Mouse (Mus musculus): Measurements from ENCODE around the gene Adgrl2.

Gene Adgrl2

DNA sequence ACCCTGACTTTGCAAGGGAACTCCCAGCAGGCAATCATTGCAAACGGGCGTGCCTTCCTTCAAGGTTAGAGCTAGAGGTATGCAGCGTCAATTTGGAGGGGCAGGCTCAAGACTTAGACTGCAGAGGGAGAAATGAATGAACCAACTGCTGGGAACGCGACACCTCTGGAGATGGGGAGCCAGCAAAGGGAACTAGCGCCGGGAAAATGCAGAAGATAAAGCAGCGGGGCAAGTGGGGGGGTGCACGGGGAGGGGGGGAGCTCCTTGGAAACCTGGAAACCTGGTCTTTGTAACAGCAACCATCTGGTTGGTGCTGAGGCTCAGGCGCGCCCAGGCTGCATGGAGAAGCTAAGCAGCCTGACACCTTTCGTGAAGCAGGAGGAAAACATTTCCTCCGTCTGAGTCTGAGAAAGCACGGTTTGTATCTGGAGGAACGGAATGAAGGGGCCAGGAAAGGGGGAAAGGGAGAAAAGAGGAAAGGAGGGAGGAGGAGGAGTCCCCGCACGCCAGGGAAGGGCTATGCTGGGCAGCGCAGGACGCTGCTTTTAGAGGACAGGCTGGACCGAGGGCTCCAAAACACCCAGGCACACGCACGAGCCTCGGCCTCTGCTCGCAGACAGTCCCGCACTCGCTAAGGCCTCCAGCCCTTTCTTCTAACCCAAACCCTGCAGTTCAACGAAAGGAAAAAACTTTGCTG is 3.3 kb downstream of the Adgrl2 start:
- DNase-seq (ENCODE audit: low read depth, low spot score), result peak; percentile 23
- Histone ChIP-seq H3K36me3 (ENCODE audit: control insufficient read depth, insufficient read depth, low read length, poor library complexity, severe bottlenecking) (no peaks in the 10 kb centered on the region), H3K27me3 (ENCODE audit: control insufficient read depth, insufficient read depth, low read length, poor library complexity, severe bottlenecking) (peaks cover 5% of the 10 kb centered on the region; the same call in 1 of the 2 replicates)

DNA sequence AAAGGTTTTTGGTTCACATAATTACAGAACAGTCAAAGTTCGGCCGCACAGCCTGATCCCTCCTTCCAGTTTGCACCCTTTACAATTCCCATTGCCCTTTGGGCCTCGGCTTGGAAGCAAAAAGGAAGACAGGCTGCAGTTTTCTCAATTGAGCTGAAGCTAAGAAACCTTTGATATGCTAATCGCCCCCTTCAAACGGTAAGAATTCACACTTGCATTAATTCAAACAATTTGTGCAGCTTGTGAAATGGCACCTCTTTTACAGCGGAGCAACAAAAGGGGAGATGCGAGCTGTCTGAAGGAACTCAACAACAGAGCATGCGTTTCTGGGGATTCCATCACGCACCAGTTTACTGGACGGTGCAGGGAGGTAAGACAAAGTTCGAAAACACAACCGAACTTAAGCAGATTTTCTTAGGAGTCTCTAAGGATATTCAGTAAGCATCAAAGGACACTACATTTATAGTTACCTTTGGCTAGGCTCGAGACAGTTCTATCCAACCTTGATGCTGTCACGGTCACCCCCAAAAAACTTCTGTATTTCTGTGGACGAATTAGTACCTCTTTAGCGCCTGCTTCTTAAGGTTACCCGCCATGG is 4.0 kb downstream of the Adgrl2 start:
- Histone ChIP-seq H3K27me3 (ENCODE audit: control insufficient read depth, insufficient read depth, low read length, poor library complexity, severe bottlenecking) (peaks cover 5% of the 10 kb centered on the region; the same call in 1 of the 2 replicates), H3K36me3 (ENCODE audit: control insufficient read depth, insufficient read depth, low read length, poor library complexity, severe bottlenecking) (no peaks in the 10 kb centered on the region)
- no peak for DNase-seq (ENCODE audit: low read depth, low spot score)

DNA sequence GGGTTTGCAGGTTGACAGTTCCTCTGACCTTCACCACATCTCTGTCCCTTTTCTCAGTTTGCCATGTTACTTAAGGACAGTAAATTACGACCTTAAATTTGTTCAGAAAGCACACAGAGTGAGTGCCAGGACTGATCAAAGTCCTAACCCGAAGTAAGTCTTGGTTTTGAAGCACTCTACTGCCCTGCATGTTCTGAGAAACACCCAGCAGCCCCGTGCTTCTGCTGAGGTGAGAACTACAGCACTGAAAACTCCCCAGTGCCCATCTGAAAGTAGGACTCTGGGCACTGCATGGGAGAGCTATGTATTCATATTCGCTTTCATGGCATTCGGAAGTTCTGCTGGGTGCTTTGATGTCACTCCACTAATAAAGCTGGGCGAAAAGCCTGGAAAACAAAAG is 6.0 kb downstream of the Adgrl2 start:
- DNase-seq (ENCODE audit: low read depth, low spot score), result no peak
- peaks cover 3% of the 10 kb centered on the region; the same call in 1 of the 2 replicates for H3K27me3 ChIP-seq (ENCODE audit: control insufficient read depth, insufficient read depth, low read length, poor library complexity, severe bottlenecking)
- no peaks in the 10 kb centered on the region for H3K36me3 ChIP-seq (ENCODE audit: control insufficient read depth, insufficient read depth, low read length, poor library complexity, severe bottlenecking)

DNA sequence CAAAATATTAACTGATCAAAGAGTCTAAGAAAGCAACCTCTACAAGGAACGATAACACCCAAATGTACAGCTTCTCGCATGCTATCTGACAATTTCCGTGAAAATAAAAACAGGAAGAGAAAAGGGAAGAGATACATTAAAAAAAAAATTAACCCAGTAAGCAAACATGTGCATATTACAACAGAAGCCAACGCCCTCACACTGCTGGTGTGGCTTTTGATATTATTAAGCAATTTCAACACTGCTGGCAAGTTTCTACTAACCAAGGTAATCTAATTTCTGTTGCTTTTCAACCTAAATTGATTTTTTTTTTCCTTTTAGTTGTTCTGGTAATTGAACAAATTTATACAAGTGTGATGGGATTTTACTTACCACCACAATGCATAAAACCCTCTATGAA is 8.0 kb downstream of the Adgrl2 start:
- peaks cover under 1% of the 10 kb centered on the region; the same call in 1 of the 2 replicates for H3K27me3 ChIP-seq (ENCODE audit: control insufficient read depth, insufficient read depth, low read length, poor library complexity, severe bottlenecking)
- H3K36me3 ChIP-seq (ENCODE audit: control insufficient read depth, insufficient read depth, low read length, poor library complexity, severe bottlenecking), result no peaks in the 10 kb centered on the region
- DNase-seq (ENCODE audit: low read depth, low spot score), result no peak

DNA sequence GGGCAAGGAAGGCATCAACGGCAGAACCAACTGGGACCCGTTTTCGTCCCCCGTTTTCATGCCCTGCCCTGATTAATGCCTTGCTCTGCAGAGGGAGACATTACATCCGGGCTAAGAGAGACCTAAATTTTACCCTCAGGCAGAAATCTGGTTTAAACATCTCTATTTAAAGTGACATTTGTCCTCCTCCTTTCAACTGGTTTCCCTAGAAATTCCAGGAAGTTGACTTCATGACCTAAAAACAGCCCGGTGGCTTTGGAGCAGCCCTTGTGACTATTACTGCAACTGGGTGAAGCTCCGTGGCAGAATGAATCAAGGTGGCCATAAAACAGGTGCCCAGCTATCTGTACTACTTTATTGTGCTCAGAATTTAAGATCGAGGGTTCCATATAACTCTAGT is 8.6 kb downstream of the Adgrl2 start:
- no peak for DNase-seq (ENCODE audit: low read depth, low spot score)
- Histone ChIP-seq H3K27me3 (ENCODE audit: control insufficient read depth, insufficient read depth, low read length, poor library complexity, severe bottlenecking) (no peaks in the 10 kb centered on the region), H3K36me3 (ENCODE audit: control insufficient read depth, insufficient read depth, low read length, poor library complexity, severe bottlenecking) (no peaks in the 10 kb centered on the region)

DNA sequence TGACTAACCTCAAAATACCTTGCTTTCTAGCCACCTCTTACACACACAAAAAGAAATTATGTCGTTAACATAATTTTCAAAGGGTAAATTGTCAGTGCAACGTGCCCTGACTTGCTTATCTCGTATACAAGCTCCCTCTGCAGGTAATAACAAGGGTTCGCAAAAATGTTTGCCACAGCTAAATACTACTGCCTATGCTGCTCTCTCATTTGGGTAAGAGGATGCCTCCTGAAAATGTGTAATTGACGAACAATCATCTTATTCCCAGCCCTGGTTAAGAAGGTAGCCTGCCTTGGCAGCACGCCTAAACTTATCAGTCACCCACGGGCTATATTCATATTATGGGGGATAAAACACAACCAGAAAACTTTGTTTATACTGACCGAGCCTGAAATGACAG is 11.8 kb downstream of the Adgrl2 start:
- no peaks in the 10 kb centered on the region for H3K36me3 ChIP-seq (ENCODE audit: control insufficient read depth, insufficient read depth, low read length, poor library complexity, severe bottlenecking)
- H3K27me3 ChIP-seq (ENCODE audit: control insufficient read depth, insufficient read depth, low read length, poor library complexity, severe bottlenecking), result no peaks in the 10 kb centered on the region
- DNase-seq (ENCODE audit: low read depth, low spot score), result peak; percentile 25

DNA sequence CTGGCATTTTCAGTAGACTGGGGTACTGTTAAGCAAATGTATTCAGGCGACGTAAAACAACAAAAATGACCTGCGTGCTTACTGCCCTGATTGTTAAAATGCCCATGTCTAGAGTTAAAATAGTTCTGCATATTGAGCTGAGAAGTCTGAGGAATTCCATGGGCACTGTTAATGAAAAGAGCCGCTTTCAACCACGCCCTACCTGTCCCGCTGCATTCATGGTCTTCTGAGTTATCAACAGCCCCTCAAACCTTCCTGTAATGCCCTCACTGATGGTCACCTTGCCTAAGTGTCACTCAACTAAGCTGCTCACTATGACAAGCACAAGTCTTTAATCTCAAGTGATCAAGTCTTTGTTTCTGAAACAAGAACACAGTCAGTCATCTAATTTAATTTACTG is 12.5 kb downstream of the Adgrl2 start:
- H3K27me3 ChIP-seq (ENCODE audit: control insufficient read depth, insufficient read depth, low read length, poor library complexity, severe bottlenecking), result no peaks in the 10 kb centered on the region
- no peaks in the 10 kb centered on the region for H3K36me3 ChIP-seq (ENCODE audit: control insufficient read depth, insufficient read depth, low read length, poor library complexity, severe bottlenecking)
- DNase-seq (ENCODE audit: low read depth, low spot score), result no peak

DNA sequence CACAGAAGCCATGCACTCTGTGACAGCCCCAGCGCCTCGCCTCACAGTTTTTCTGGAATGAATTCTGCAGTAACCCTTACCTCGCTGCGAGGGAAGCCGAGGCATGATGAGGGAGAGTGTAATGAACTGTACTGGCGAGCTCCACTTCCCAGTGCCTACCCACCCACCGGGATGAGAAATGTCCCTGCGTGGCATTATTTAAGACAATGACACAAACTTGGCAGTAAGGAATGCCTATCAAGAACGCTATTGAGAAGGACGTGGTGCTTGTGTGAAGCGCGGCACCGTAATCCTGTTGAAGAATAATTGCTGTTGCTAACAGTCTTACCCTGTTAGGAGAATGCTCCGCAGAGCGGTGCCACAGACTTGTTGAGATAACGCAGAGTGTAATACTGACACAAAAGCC is 13.2 kb downstream of the Adgrl2 start:
- no peaks in the 10 kb centered on the region for H3K27me3 ChIP-seq (ENCODE audit: control insufficient read depth, insufficient read depth, low read length, poor library complexity, severe bottlenecking)
- DNase-seq (ENCODE audit: low read depth, low spot score), result no peak
- H3K36me3 ChIP-seq (ENCODE audit: control insufficient read depth, insufficient read depth, low read length, poor library complexity, severe bottlenecking), result no peaks in the 10 kb centered on the region

DNA sequence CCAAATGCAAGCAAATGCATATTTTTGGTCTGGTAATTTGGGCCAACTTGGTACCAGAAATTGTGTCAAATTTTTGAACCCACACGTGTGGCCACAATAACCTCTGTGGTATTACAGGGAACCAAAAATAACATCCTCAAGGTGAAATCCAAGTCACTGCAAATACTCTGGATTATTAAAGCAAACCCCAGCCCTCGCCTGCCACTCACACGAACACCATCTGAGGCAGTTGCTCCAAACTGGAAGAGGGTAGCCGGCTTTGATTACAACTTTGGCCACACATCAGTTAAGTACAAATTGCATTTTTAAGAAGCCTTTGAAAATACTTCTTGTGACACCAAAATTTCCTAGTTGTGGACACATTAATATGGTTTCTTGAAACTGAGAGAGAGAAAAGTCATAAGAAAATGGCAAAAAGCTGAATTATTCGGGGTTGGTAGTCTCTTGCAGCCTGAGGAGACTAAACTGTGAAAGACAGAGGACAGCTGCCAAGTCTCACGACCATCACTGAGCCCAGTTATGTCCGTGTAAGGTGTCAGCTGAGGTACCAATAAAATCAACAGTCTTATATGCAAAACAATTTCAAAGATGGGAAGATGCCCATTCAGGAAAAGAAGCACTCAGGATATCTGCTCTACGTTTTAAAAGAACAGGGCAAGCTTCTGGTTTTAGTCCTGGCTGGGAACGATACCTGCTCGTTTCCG is 18.3 kb downstream of the Adgrl2 start:
- H3K27me3 ChIP-seq (ENCODE audit: control insufficient read depth, insufficient read depth, low read length, poor library complexity, severe bottlenecking), result no peaks in the 10 kb centered on the region
- DNase-seq (ENCODE audit: low read depth, low spot score), result no peak
- H3K36me3 ChIP-seq (ENCODE audit: control insufficient read depth, insufficient read depth, low read length, poor library complexity, severe bottlenecking), result no peaks in the 10 kb centered on the region

DNA sequence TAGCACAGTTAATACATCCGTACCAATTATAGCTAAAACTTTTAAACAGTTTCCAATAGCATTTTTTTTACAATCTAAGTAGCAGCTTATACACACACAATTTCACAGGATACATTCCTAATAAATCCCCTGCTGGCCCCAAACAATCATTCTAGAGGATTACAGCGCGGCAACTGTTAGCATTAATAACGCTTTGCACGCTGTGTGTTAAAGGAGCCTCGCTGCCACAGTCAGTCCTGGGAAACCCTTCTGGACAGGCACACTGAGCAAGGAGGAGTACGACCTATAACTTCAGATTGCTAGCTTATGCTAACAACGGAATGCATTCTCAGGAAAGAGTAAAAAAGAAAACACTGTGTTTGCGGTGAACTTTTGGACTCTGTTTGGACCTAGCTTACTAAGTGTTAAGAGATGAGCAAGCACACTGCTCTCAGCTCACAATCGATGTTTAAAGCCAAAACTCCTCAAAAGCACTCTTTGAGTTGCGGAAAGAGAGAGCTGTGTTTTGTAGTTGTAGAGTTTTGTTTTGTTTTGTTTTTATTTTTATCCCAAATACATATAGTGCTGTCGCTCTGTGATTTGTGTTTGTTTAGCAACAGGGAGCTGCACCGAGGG is 25.3 kb downstream of the Adgrl2 start:
- no peak for DNase-seq (ENCODE audit: low read depth, low spot score)
- H3K27me3 ChIP-seq (ENCODE audit: control insufficient read depth, insufficient read depth, low read length, poor library complexity, severe bottlenecking), result no peaks in the 10 kb centered on the region
- H3K36me3 ChIP-seq (ENCODE audit: control insufficient read depth, insufficient read depth, low read length, poor library complexity, severe bottlenecking), result no peaks in the 10 kb centered on the region

DNA sequence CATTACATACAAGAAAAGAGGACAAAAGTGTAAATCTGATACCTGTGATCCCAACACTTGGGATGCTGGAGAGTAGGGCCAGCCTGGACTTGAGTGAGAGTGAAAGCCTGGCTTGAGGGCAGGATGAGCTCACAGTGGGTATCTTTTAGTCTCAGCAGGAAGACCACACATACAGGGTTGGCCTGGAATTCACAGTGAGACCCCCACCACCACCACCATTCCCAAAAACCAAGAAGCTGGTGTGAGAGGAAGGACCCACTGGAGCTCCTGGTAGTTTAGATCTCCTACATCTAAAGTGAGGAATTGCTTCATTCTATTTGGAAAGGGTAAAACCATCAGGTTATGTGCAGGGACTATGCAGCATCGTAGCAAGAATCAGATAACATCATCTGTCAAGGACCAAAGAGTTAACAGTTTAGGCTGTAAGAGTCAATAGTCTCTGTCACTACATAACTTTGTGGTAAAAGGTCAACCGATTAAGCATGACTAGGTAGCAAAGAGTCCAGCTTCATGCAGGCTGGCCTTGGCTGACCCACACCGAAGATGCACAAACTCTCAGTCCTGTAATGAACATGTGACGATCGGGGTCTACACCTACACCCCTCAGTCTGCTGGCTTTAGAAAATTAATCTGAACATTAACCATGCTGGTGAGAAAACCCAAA is 26.8 kb downstream of the Adgrl2 start:
- Histone ChIP-seq H3K27me3 (ENCODE audit: control insufficient read depth, insufficient read depth, low read length, poor library complexity, severe bottlenecking) (no peaks in the 10 kb centered on the region), H3K36me3 (ENCODE audit: control insufficient read depth, insufficient read depth, low read length, poor library complexity, severe bottlenecking) (no peaks in the 10 kb centered on the region)
- DNase-seq (ENCODE audit: low read depth, low spot score), result no peak

DNA sequence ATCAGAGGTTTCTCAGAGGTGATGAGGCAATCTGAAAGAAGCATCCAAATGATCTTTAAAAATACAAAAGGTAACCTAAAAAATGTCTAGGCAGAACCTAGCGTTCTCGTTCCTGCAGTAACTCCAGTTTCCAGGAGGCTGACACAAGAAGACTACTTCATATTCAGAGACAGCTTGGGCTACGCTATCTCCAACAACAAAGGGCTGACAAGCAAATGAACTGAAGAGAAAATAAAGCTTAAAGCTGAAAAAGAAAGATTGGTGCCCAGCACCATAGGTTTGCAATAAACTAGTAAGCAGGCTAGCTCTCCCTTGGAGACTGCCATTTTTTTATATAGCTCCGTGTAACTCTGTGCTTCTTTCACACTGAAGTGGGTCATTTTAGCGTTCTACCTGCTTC is 28.7 kb downstream of the Adgrl2 start:
- H3K36me3 ChIP-seq (ENCODE audit: control insufficient read depth, insufficient read depth, low read length, poor library complexity, severe bottlenecking), result no peaks in the 10 kb centered on the region
- no peaks in the 10 kb centered on the region for H3K27me3 ChIP-seq (ENCODE audit: control insufficient read depth, insufficient read depth, low read length, poor library complexity, severe bottlenecking)
- no peak for DNase-seq (ENCODE audit: low read depth, low spot score)

DNA sequence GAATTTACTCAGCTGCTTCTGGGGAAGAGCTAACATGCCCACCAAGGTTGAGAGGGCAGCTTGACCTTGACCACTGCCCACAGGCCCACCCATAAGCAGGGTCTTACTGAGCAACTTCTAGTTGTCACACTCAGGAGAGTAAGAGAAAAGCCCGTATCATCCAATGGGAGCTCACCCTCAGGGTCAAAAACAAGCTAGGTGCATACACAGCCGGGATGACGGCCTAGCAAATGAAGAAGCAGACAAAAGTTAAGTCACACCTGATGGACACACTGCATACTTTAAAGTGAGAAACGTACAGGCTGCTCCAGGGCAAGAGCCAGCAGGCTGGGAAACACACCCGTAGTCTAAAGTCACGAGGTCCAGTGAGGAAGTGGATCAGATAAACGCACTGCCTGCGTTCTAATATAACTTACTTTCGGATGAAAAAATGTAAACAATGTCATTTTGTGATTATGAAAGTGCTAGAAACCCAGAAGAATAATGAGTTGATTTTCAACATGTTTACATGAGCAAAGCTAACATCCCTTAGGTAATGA is 29.5 kb downstream of the Adgrl2 start:
- DNase-seq (ENCODE audit: low read depth, low spot score), result no peak

DNA sequence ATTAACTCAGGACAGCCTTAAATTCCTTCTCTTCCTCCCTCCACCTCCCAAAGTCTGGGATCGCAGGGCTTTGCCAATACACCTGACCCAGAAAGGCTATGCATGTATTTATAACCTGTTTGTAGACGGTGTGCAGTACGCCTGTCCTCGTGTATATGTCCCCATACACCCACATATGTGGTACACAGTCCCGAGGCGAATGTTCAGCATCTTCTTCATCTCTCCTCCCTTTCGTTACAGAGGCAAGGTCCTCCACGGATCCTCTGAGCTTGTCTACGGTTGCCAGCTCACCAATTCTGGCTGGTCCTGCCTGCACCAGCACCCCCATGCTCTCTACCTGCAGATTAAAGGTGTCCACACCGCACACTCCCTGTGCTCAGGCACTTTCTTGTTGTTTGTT is 30.1 kb downstream of the Adgrl2 start:
- DNase-seq (ENCODE audit: low read depth, low spot score), result no peak
- no peaks in the 10 kb centered on the region for H3K36me3 ChIP-seq (ENCODE audit: control insufficient read depth, insufficient read depth, low read length, poor library complexity, severe bottlenecking)
- no peaks in the 10 kb centered on the region for H3K27me3 ChIP-seq (ENCODE audit: control insufficient read depth, insufficient read depth, low read length, poor library complexity, severe bottlenecking)

More for the DNA sequence above, 29.5 kb downstream of the Adgrl2 start:
- H3K27me3 ChIP-seq (ENCODE audit: control insufficient read depth, insufficient read depth, low read length, poor library complexity, severe bottlenecking), result no peaks in the 10 kb centered on the region
- H3K36me3 ChIP-seq (ENCODE audit: control insufficient read depth, insufficient read depth, low read length, poor library complexity, severe bottlenecking), result no peaks in the 10 kb centered on the region
